Mouse (Mus musculus): ENCODE data around the gene Cdipt.
A peak's percentile ranks its signal among the peaks of the same experiment; 100 is the strongest.

Gene Cdipt

GRCm38 (mm10) chr7:126975950-126976866 is 494 bp downstream of the Cdipt start, which contains the start of gene Cdiptos:
Cdiptos (minus strand) TSS chr7:126976098.
- DNase-seq = peak; percentile 97

- DNase-seq = no peak
These were observed 1.3 kb downstream of the Cdipt start for GRCm38 (mm10) chr7:126976878-126977459.

- peak; percentile 19 for DNase-seq
These were observed 3.1 kb downstream of the Cdipt start for GRCm38 (mm10) chr7:126978841-126979240.

GRCm38 (mm10) chr7:126981601-126982000 is 5.9 kb downstream of the Cdipt start:
- DNase-seq = no peak

GRCm38 (mm10) chr7:126982054-126982453 is 6.3 kb downstream of the Cdipt start:
- no peak for DNase-seq

DNA sequence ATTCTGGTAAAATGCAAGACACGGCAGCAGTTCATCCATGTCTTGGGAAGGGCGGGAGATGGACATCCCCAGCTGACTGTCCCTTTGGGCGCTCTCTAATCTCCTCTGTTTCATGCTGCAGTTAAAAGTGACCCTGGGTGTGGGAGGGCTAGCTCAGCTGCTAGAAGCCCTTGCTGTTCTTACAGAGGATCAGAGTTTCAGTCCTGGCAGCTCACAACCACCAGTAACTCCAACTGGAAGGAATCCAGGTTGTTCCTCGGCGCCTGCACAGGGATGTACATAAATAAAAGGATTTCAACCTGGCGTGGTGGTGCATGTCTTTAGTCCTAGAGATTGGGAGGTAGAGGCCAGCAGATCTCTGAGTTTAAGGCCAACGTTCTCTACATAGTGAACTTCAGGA is 7.4 kb downstream of the Cdipt start:
- DNase-seq = no peak

DNA sequence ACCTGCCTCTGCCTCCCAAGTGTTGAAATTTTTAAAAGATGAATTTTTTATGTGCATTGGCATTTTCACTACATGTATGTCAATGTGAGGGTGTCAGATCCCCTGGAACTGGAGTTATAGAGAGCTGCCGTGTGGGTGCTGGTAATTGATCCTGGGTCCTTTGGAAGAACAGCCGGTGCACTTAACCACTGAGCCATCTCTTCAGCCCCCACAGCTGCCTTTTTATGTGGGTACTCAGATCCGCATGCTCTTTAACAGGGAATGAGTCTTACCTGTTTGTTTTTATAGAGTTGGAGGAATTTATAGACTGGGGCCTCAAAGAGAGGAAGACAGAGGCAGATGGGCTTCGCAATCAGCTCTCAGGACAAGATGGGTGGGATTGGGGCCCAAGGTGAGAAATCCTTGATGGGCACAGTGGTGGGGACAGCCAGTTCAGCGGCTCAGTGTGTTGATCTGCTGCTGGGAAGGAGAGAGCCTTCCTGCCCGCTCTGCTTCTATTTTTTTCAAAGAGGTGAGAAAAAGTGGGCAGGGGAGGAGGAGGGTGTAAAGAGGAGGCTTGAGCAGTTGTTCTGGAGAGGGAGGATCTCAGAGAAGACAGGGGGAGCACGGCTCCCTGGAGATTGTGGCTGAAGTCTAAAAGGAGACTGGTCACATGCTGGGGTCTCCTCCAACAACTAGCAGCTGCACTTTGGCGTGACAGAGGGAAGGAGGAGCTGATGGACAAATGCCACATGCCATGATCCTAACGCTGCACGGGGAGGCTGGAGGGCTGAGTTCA is 9.1 kb downstream of the Cdipt start:
- DNase-seq = no peak

DNA sequence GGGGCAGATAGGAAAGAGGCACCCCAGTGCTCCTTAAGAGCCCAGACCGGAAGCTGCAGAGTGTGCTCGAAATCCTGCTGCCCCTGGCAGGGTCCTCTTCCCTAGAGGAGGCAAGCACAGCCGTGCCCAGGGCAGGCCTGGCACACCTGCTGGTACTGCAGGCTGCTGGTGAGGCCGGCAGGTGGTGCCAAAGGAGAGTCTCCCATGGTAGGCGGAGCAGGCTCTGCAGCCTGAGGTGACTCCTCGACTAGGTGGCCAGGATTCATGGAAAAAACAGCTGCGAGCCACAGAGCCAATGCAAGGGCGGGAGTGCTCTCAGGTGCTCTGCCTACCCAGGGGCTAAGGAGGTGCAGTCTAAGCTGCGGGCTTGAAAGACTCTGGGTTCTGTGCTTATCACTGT is 10.6 kb downstream of the Cdipt start:
- DNase-seq = peak; percentile 62

DNA sequence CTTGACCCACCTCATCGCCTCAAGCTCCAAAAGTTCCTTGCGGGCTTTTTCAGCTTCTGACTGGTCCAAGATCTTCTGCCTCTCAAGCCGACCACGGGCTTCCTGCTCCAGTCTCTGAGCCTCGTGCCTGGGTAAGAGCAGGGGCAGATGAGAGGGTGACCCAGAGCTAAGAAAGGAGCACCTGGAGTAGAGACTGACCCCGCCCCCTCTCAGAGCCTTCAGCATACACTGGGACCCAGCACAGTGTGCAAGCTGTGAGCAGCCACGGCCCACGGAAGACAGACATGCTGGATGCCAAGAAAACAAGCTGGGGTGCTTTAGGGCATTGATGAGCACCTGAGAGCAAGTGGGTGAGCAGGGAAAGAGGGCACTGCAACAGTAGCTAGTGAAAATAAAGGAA is 13.1 kb downstream of the Cdipt start:
- DNase-seq = peak; percentile 72

DNA sequence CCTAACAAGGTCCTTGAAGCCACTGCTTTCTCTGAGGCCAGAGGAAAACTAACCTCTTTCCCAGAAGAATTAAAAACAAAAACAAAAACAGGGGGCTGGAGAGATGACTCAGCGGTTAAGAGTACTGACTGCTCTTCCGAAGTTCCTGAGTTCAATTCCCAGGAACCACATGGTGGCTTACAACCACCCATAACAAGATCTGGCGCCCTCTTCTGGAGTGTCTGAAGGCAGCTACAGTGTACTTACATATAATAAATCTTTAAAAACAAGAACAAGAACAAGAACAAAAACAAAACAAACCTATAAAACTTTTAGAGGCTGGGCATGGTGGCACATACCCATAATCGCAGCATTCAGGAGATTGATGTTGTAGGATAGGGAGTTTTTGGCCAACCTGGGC is 20.7 kb downstream of the Cdipt start:
- DNase-seq = peak; percentile 37

DNA sequence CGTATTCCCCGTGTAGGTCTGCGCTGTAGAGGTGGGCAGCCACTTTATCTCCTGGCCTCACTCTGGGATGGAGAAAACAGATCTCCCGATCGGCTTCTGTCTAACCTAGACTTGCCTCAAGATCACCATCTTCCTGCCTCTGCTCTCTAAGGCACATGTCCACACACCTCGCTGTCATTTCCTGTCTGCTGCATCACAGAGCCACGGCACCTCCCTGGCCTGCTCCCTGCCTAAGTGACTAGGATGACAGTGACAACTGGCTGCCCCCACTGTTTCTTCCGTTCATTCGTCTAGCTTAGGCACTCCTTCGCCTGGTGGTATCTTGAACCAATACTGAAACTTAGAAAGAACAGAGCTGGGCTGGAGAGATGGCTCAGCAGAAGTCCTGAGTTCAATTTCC is 23.9 kb downstream of the Cdipt start:
- DNase-seq = peak; percentile 44

DNA sequence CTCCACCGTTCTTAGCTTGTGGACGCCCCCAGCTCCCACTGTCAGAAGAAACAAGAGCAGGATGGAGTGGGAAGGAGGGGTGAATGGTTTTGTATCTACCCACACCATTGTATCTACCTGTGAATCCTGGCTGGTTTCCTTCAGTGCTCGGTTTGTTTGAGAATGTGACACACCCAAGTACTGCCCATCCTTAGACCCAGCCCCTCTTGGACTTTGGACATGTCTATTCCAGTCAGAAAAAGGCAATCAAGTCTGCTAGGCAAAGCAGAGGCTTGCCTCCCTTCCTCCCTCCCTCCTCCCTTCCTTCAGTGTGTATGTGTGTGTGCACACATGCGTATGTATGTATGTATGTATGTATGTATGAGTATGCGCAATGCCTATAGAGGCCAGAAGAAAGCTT is 27.9 kb downstream of the Cdipt start:
- no peak for DNase-seq

GRCm38 (mm10) chr7:127004122-127004875 is 28.6 kb downstream of the Cdipt start:
- no peak for DNase-seq

GRCm38 (mm10) chr7:127007313-127008024 is 31.8 kb downstream of the Cdipt start:
- no peak for DNase-seq

DNA sequence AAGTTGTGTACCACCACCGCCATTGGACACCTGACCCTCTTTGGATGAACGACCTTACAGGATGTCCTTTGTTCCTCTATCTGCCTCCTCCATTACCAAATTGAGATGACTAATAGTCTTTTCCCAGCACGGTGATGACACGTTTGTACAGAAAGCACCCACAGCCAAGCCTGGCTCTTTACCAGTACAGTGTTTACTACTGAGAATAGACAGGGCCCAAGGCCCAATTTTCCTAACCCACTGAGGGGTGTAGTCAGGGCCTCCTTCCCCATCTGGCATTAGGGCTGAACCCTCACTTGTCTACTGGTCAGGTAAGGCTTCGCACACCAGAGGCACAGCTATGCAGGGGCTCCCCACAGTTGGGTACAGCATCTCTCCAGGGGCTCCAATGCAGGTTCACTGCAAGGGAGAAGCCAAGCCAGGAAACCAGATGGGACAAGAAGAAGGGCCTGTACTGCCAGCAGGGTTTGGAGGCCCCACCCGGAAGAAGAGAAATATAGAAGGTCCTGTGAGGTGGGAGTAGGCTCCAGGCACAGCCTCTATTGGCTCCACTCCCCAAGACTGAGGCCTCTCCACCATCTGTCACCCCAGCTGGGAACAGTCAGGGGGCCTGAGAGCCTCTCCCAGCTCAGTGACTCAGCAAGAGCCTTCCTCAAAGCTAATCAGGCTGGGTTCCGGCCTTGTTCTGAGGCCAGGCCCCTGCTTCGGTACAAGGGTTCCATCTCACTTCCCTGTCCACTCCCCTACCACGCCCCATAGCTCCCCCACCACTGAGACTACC is 32.7 kb downstream of the Cdipt start:
- no peak for DNase-seq

GRCm38 (mm10) chr7:127009307-127010085 is 33.8 kb downstream of the Cdipt start:
- DNase-seq = no peak

DNA sequence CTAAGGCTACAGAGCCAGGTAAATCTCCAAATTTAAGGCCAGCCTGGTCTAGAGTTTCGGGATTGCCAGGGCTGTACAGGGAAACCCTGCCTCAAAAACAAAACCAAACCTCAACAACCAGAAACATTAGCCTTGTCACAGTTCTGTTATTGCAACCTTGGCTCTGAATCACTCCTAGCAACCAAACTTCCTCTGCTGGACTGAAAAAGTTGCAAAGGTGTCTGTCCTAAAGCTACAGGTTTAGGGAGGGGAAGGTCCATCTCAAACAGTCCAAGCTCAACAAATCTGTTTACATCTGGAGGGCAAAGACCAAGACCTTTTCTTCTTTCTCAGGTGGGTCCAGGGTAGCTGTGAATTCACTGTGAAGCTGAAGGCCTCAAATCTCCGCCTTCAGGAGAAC is 35.3 kb downstream of the Cdipt start:
- DNase-seq = no peak

- no peak for DNase-seq
These were observed 36.0 kb downstream of the Cdipt start for GRCm38 (mm10) chr7:127011717-127012116.

GRCm38 (mm10) chr7:127012374-127012773 is 36.7 kb downstream of the Cdipt start:
- DNase-seq = no peak

DNA sequence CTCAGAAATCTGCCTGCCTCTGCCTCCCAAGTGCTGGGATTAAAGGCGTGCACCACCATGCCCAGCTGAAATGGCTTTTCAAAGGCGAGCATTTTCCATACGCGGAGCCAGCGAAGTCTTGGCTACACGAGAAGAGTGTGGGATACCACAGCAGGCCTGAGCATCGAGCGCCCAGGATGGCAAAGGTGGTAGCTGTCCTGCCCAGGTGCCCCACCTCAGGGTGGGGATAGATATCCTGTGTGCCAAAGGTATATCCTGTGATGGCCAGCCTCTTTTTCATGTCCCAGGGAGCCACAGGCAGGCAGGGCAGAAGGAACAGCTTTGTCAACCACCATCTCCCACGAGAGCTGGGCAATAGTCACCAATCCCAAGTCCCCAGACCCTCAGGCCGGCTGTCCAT is 37.1 kb downstream of the Cdipt start:
- DNase-seq = no peak

All from thymus, postnatal 14 days (tissue).